Mouse (Mus musculus): ENCODE data around the gene Vsnl1. TPM values are rescaled to one million over a fixed set of nuclear protein-coding genes. Genes with fewer than 3 reads are reported as not detected.

Vsnl1 gene
- polyA plus RNA-seq, 1 experiment from 2014 or later = 16.9 TPM

DNA sequence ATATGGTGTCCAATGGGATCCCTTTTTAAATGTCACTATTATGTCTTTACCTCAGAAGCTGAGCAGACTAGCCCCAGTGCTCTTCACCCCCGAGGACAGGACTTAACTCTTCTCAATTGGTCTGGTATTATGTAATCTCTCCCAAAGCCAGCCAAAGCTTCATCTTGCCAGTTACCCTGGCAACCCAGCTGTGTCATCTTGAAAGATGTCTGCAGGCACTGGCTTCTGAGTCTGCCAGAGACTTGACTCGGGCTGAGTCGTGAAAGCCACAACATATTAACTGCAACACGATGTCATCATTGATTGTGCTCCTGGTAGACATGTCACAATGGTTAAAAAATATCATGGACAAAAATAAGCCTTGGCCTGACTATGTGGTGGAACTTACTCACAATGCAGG is 66.4 kb downstream of the Vsnl1 start:
- Histone ChIP-seq H3K27ac (no peak overlapping the region), H3K36me3 (no peaks in the 10 kb centered on the region), H3K4me1 (replicated peaks) (peaks cover 5% of the 10 kb centered on the region; the same call in 1 of the 2 replicates), H3K9me3 (no peaks in the 10 kb centered on the region), H3K9ac (replicated peaks) (no peak overlapping the region), H3K4me2 (replicated peaks) (no peak overlapping the region), H3K27me3 (no peaks in the 10 kb centered on the region), H3K4me3 (replicated peaks) (no peak overlapping the region)
- WGBS = 33% methylated on average over 4 of the region's 4 CpGs
- peak; percentile 78 for ATAC-seq

DNA sequence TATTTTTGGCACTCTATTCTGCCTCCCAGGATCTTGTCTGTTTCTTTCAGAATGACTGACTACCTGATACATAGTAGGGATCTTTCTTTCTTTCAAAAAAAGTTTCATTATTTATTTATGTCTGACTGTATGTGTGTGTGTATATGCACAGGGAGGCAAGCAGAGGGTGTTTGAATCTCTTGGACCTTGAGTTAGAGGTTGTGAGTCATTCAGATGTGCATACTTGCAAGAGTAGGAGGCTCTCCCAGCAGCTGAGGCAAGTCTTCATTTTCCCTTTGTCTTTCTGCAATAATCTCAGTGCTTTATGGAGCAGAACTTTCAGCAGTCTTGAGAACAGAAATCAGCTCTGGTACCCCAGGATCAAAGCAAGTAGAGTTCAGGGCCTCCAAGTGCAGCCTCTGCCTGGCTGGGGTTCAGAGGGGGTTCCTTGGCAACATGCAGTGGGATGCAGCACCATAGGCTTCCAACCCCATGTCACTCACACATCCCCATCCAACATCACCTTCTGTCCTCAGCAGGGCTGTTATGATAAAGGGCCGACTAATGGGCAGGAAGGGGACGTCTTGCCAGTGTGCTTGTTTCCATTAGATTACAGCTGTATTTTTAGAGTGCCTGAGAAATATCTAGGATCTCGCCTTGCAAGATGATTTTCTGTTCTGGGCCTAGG is 69.2 kb downstream of the Vsnl1 start:
- H3K9ac ChIP-seq (replicated peaks) = no peak overlapping the region
- H3K9me3 ChIP-seq = no peaks in the 10 kb centered on the region
- no peak overlapping the region for H3K4me3 ChIP-seq (replicated peaks)
- no peak overlapping the region for H3K27ac ChIP-seq
- H3K36me3 ChIP-seq = no peaks in the 10 kb centered on the region
- H3K4me2 ChIP-seq (replicated peaks) = no peak overlapping the region
- H3K4me1 ChIP-seq (replicated peaks) = peaks cover 5% of the 10 kb centered on the region; the same call in 1 of the 2 replicates
- no peak for ATAC-seq
- no peaks in the 10 kb centered on the region for H3K27me3 ChIP-seq
- WGBS = 85% methylated on average over 3 of the region's 3 CpGs

DNA sequence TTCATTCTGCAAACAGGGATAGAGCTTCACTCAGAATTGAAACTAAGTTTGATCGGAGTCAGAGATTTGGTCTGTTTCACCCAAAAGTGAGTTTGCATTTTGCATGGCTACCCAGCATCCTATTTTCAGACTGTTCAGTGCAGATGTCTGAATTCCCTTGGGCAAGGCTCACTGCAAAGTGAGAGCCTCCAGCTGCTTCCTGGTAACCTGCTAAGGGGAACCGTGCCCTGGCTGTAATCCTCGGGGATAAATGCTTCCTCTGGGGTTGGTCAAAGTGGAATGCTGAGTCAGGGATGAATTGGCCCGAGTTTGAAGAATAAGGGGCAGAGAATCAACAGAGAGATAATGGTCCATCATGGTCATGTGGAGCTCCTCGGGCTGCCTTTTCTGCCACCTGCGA is 71.5 kb downstream of the Vsnl1 start:
- Histone ChIP-seq H3K4me2 (replicated peaks) (no peak overlapping the region), H3K4me3 (replicated peaks) (no peak overlapping the region), H3K9me3 (no peaks in the 10 kb centered on the region), H3K36me3 (no peaks in the 10 kb centered on the region), H3K27me3 (no peaks in the 10 kb centered on the region), H3K9ac (replicated peaks) (no peak overlapping the region), H3K27ac (no peak overlapping the region), H3K4me1 (replicated peaks) (0 out of 2 replicates have a peak, but pooled peaks cover under 1% of the 10 kb centered on the region)
- 60% methylated on average over 6 of the region's 6 CpGs for WGBS
- ATAC-seq = no peak

DNA sequence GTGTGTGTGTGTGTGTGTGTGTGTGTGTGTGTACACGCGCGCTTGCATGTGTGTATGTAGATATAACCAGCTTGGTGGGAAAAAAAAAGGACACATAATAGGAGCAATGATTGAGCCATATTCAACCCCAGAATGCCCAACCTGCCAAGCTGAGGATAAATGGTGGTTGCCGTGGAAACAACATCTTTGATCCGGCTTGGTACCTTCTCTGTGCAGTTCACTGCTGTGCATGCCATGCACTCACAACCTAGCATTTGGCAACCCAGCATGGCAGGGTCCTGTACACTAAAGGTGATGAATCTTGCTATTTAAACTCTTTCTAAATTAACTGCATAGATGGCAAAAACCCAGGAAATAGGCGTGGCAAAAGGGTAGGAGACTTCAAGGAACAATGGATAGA is 74.0 kb downstream of the Vsnl1 start:
- H3K9me3 ChIP-seq = no peaks in the 10 kb centered on the region
- H3K4me1 ChIP-seq (replicated peaks) = no peaks in the 10 kb centered on the region
- 83% methylated on average over 6 of the region's 6 CpGs for WGBS
- no peak overlapping the region for H3K9ac ChIP-seq (replicated peaks)
- H3K27ac ChIP-seq = no peak overlapping the region
- peak; percentile 53; the same call in 1 of the 2 replicates for ATAC-seq
- no peaks in the 10 kb centered on the region for H3K36me3 ChIP-seq
- H3K4me3 ChIP-seq (replicated peaks) = no peak overlapping the region
- H3K27me3 ChIP-seq = no peaks in the 10 kb centered on the region
- H3K4me2 ChIP-seq (replicated peaks) = no peak overlapping the region

DNA sequence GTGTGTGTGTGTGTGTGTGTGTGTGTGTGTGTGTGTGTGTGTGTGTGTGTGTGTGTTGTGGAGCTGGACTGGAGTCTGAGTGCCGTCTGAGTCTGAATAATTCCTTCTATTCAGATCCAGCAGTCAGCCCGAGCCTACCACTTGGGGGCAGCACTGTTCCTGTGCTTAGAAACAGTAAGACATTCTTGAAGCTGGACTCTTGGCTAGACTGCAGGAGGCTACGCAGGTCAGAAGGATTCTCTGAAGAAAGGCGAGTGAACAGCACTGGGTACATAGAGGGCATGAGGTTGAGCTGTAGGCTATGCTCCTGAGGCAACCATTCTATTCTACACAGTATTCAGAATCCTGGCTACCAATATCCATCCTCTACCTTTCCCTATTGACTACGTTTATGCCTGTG is 85.5 kb downstream of the Vsnl1 start:
- no peak overlapping the region for H3K9ac ChIP-seq (replicated peaks)
- H3K4me1 ChIP-seq (replicated peaks) = 0 out of 2 replicates have a peak, but pooled peaks cover 7% of the 10 kb centered on the region
- H3K27me3 ChIP-seq = no peaks in the 10 kb centered on the region
- no peak overlapping the region for H3K4me3 ChIP-seq (replicated peaks)
- H3K27ac ChIP-seq = no peak overlapping the region
- no peaks in the 10 kb centered on the region for H3K36me3 ChIP-seq
- H3K4me2 ChIP-seq (replicated peaks) = no peak overlapping the region
- no peaks in the 10 kb centered on the region for H3K9me3 ChIP-seq
- ATAC-seq = peak; percentile 73
- 39% methylated on average over 5 of the region's 5 CpGs for WGBS

DNA sequence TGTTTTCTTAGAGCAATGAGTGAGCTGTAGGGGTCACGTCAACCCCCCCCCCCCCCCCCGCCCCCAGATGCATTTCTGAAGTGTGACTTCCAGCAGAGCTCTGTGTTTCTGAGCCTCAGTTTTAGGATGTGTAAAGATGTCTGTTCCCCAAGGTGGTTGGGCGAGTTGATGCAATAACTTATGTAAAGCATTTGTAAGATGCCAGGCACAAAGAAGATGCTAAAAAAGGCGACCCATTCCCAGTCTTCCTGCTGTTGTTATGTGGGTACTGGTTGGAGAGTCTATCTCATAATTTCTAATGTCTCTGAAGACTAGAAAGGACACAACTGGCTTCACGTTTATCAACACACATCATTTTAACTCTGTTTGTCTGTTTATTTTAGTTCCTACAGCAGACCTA is 86.5 kb downstream of the Vsnl1 start:
- Histone ChIP-seq H3K4me3 (replicated peaks) (no peak overlapping the region), H3K9me3 (no peaks in the 10 kb centered on the region), H3K27me3 (no peaks in the 10 kb centered on the region), H3K36me3 (no peaks in the 10 kb centered on the region), H3K27ac (no peak overlapping the region), H3K9ac (replicated peaks) (no peak overlapping the region), H3K4me1 (replicated peaks) (0 out of 2 replicates have a peak, but pooled peaks cover 7% of the 10 kb centered on the region), H3K4me2 (replicated peaks) (no peak overlapping the region)
- WGBS = 65% methylated on average over 5 of the region's 5 CpGs
- ATAC-seq = no peak

DNA sequence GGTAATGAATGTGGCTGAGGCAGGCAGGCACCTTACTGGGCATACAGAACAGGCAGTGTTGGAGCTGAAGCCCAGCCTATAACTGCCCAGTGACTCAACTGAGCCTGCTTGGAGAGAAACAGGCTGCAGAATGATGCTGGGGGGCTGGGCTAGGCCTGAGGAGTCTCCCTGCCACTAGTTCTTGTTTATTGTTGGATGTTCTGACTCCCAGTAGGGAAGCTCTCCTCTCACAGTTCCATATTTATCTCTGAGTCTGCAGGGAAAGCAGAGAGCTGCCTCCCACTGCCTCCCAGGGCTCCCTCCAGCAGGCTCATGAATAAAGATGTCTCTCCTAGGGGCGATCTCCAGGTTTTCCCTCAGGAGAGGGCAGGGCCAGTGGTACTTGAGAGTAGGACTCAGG is 88.0 kb downstream of the Vsnl1 start:
- H3K4me1 ChIP-seq (replicated peaks) = 0 out of 2 replicates have a peak, but pooled peaks cover 7% of the 10 kb centered on the region
- ATAC-seq = peak; percentile 29; the same call in 1 of the 2 replicates
- H3K4me2 ChIP-seq (replicated peaks) = no peak overlapping the region
- H3K9me3 ChIP-seq = no peaks in the 10 kb centered on the region
- no peak overlapping the region for H3K27ac ChIP-seq
- H3K9ac ChIP-seq (replicated peaks) = no peak overlapping the region
- H3K4me3 ChIP-seq (replicated peaks) = no peak overlapping the region
- no peaks in the 10 kb centered on the region for H3K36me3 ChIP-seq
- WGBS = 4% methylated on average over 1 of the region's 1 CpGs
- no peaks in the 10 kb centered on the region for H3K27me3 ChIP-seq

DNA sequence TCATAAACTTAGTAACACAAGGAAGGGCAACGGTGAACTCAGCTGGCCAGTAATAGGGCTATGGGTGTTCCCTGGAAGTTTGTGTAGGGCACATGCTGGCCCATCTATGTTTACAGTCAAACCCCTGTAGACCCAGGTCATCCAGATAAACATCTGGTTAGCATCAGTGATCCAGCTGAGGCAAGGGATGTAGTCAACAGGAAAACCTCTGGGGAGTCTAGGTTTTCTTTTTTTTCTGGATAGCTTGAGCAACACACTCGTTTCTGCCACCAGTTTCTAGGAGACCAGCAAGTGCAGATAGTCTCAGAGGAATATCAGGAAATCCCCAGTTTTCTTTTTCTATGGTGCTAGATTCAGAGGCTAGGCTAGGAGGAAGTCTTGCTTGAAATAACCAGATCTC is 90.5 kb downstream of the Vsnl1 start:
- Histone ChIP-seq H3K9ac (replicated peaks) (no peak overlapping the region), H3K4me3 (replicated peaks) (no peak overlapping the region), H3K4me2 (replicated peaks) (no peak overlapping the region), H3K4me1 (replicated peaks) (0 out of 2 replicates have a peak, but pooled peaks cover 7% of the 10 kb centered on the region), H3K9me3 (no peaks in the 10 kb centered on the region), H3K36me3 (no peaks in the 10 kb centered on the region), H3K27ac (no peak overlapping the region), H3K27me3 (no peaks in the 10 kb centered on the region)
- WGBS = 83% methylated on average over 2 of the region's 2 CpGs
- no peak for ATAC-seq

DNA sequence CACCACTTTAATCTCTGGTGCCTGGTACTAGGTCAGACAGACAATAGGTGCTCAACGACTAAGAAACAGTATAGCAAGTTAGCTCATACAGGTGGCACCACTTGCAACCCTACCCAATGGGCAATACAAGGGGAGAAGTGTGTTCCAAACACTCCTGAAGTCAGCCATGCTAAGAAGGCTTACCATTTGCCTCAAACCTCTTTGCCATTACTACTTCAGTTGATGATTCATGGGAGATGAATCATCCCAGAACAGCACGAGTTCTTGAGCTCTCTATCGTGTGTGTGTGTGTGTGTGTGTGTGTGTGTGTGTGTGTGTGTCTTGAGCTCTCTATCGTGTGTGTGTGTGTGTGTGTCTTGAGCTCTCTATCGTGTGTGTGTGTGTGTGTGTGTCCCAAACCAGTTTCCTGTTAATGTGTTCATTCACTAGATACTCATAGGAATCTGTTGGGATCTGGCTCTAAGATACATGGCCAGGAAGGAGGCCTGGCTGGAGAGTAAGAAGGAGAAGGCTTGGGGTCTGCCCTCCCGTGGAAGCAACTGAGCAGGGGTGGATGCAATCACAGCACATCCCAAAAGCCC is 94.3 kb downstream of the Vsnl1 start:
- ATAC-seq = no peak

DNA sequence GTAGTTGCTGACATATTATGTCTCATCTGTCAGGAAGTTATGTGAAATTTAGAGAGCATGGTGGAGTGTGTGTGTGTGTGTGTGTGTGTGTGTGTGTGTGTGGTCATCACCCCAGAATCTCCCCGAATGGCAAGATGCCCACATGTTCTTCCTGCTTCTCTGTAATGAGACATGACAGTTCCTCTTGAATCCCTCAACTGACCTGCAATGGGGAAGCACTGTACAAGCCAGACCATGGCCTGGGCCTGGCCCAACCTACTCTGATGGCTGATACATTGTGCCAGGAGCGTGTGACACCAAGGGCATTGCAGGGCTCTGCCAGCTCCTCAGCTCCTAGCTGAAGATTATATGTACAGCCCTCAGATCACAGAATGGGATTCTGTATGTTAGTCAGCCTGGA is 98.2 kb downstream of the Vsnl1 start:
- H3K4me3 ChIP-seq (replicated peaks) = no peak overlapping the region
- H3K36me3 ChIP-seq = no peaks in the 10 kb centered on the region
- H3K27me3 ChIP-seq = no peaks in the 10 kb centered on the region
- no peak overlapping the region for H3K4me2 ChIP-seq (replicated peaks)
- 90% methylated on average over 2 of the region's 2 CpGs for WGBS
- no peaks in the 10 kb centered on the region for H3K9me3 ChIP-seq
- no peak overlapping the region for H3K9ac ChIP-seq (replicated peaks)
- no peak overlapping the region for H3K27ac ChIP-seq
- no peak for ATAC-seq
- no peaks in the 10 kb centered on the region for H3K4me1 ChIP-seq (replicated peaks)

More for the DNA sequence above, 94.3 kb downstream of the Vsnl1 start:
- no peak overlapping the region for H3K9ac ChIP-seq (replicated peaks)
- no peak overlapping the region for H3K27ac ChIP-seq
- no peaks in the 10 kb centered on the region for H3K36me3 ChIP-seq
- no peaks in the 10 kb centered on the region for H3K27me3 ChIP-seq
- H3K4me3 ChIP-seq (replicated peaks) = no peak overlapping the region
- H3K9me3 ChIP-seq = no peaks in the 10 kb centered on the region
- 87% methylated on average over 6 of the region's 6 CpGs for WGBS
- H3K4me2 ChIP-seq (replicated peaks) = no peak overlapping the region
- H3K4me1 ChIP-seq (replicated peaks) = no peaks in the 10 kb centered on the region

DNA sequence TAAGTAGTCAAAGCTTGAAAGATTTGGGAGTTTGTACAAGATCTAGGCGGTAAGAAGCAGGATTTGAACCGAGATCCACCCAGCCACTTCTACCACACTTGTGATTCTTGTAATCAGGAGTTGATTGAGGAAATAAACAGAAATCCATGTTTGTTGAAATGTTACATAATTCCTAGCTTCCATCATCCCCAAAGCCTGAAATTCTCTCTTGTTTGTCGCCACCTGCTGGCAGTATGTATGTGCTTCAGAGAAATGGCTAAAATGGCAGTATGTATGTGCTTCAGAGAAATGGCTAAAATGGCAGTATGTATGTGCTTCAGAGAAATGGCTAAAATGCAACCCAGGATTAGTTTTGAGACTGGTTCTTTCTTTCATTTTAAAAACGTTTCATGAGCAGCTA is 99.6 kb downstream of the Vsnl1 start:
- Histone ChIP-seq H3K27me3 (no peaks in the 10 kb centered on the region), H3K4me1 (replicated peaks) (no peaks in the 10 kb centered on the region), H3K4me3 (replicated peaks) (no peak overlapping the region), H3K4me2 (replicated peaks) (no peak overlapping the region), H3K36me3 (no peaks in the 10 kb centered on the region), H3K27ac (no peak overlapping the region), H3K9ac (replicated peaks) (no peak overlapping the region), H3K9me3 (no peaks in the 10 kb centered on the region)
- ATAC-seq = no peak
- 38% methylated on average over 4 of the region's 4 CpGs for WGBS

DNA sequence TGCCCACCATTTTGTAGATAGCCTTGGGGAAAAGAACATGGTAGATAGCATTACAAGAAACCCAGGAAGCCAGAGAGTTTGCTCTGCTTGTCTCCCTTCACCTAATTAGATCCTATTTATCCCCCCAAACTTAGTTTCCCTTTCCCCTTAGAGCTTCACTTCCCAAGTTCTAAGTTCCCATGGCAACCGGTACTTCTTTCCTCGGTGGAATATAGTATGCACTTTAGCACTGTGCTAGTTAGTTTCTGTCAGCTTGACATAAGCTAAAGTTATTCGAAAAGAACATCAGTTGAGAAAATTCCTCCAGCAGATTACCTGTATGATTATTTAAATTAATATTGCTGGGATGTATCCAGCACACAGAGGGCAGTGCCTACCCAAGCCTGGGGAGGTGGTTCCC is 109.9 kb downstream of the Vsnl1 start:
- Histone ChIP-seq H3K36me3 (no peaks in the 10 kb centered on the region), H3K4me2 (replicated peaks) (no peak overlapping the region), H3K9me3 (no peaks in the 10 kb centered on the region), H3K27ac (no peak overlapping the region), H3K27me3 (no peaks in the 10 kb centered on the region), H3K4me1 (replicated peaks) (no peaks in the 10 kb centered on the region), H3K9ac (replicated peaks) (no peak overlapping the region), H3K4me3 (replicated peaks) (no peak overlapping the region)
- no peak for ATAC-seq
- WGBS = 82% methylated on average over 3 of the region's 3 CpGs

DNA sequence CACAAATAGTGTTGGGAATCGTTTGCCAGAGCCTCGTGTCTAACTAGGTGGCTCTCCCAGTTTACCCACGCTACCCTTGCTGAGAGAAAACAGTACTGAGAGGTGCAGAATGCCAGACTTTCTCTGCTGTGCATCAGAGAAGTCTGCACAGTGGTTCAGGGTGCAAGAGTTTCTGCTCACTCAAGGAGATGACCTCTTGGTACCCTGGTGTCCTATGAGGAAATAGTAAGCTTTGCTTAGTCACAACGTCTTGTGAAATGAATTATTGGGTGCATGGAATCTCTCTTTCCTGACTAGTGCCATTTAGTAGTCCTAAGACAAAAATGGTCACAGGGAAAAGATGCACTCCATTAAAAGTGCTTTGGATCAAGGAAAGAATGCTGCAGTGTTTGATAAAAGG is 111.9 kb downstream of the Vsnl1 start:
- Histone ChIP-seq H3K27ac (no peak overlapping the region), H3K9ac (replicated peaks) (no peak overlapping the region), H3K4me2 (replicated peaks) (no peak overlapping the region), H3K36me3 (no peaks in the 10 kb centered on the region), H3K9me3 (no peaks in the 10 kb centered on the region), H3K4me1 (replicated peaks) (no peaks in the 10 kb centered on the region), H3K4me3 (replicated peaks) (no peak overlapping the region), H3K27me3 (no peaks in the 10 kb centered on the region)
- 53% methylated on average over 4 of the region's 4 CpGs for WGBS
- ATAC-seq = no peak
